Mouse (Mus musculus): ENCODE measurements around the gene Adora2b.

DNA sequence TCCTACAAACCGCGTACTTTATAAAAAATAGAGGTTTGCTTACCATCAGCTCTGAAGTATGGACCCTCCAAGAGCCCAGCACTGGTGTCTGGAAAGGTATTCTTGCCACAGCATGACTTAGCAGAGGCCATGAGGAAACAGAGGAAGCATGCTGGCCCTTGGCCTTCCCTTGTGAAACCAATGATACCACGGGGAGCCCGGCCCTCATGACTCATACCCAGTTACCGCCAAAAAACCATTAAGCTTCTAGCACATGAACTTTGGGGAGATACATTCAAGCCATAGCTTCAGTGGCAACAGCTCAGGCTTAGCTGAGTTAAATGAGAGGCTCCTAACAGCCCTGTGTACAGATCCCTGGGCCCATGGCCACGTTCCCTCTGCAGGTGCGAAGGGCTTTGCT lies 24.8 kb upstream of the Adora2b start:
- TF ChIP-seq CTCF (IDR thresholded peaks at IDR 0.05; ENCODE audit: low read depth) (no peak), EP300 (IDR thresholded peaks at IDR 0.05; ENCODE audit: low read depth) (no peak)

Data from liver, embryonic 14.5 days (tissue).